ENCODE assay signal across 20 mouse cellular contexts in genomic region chr9:86638771-86639170, GRCm38 (mm10). TPM values are rescaled to one million over a fixed set of nuclear protein-coding genes. Genes with fewer than 3 reads are reported as not detected.
DNase-seq lines count a peak whose midpoint lies in the region; ATAC-seq and TF ChIP-seq lines count a peak whose summit lies in the region.
"Had no signal": no experiment of that assay in that cellular context is flagged by ENCODE, and none has a peak within 500 bp of the region (broad histone marks: within the 10 kb centered on the region; RNA-seq: fewer than 3 reads in every experiment).

No protein-coding gene starts in this region.

- no peaks in the 10 kb centered on the region for H3K9me3 ChIP-seq in intestine, postnatal 0 days (ENCODE audit: control insufficient read depth)
- H3K9me3 ChIP-seq in intestine, embryonic 16.5 days (ENCODE audit: control insufficient read depth, low read length) = no peaks in the 10 kb centered on the region
- H3K9me3 ChIP-seq in stomach, postnatal 0 days (ENCODE audit: control insufficient read depth, low read length) = no peaks in the 10 kb centered on the region
- H3K9me3 ChIP-seq: embryonic facial prominence, embryonic 10.5 days; limb, embryonic 10.5 days; liver, embryonic 13.5 days; midbrain, embryonic 13.5 days; neural tube, embryonic 15.5 days had no signal

- ATAC-seq in intestine, postnatal 0 days = no peak
- ATAC-seq in intestine, embryonic 16.5 days = no peak
- peak; percentile 56 for ATAC-seq in stomach, postnatal 0 days (ENCODE audit: low FRiP score, low TSS enrichment)
- ATAC-seq: forebrain, embryonic 16.5 days; midbrain, embryonic 13.5 days had no signal

- WGBS in intestine, postnatal 0 days = 56% methylated on average over 6 of the region's 6 CpGs
- WGBS in intestine, embryonic 16.5 days = 79% methylated on average over 6 of the region's 6 CpGs
- 32% methylated on average over 6 of the region's 6 CpGs for WGBS in lung, adult 2 months
- 49% methylated on average over 6 of the region's 6 CpGs for WGBS in stomach, postnatal 0 days

- no peaks in the 10 kb centered on the region for H3K36me3 ChIP-seq in intestine, postnatal 0 days (ENCODE audit: control insufficient read depth, insufficient read depth)
- H3K36me3 ChIP-seq in intestine, embryonic 16.5 days (ENCODE audit: control insufficient read depth, insufficient read depth, low read length) = no peaks in the 10 kb centered on the region
- no peaks in the 10 kb centered on the region for H3K36me3 ChIP-seq in stomach, postnatal 0 days (ENCODE audit: control insufficient read depth, insufficient read depth, low read length)
- H3K36me3 ChIP-seq: embryonic facial prominence, embryonic 10.5 days; limb, embryonic 10.5 days; liver, embryonic 13.5 days; midbrain, embryonic 13.5 days; neural tube, embryonic 15.5 days had no signal

- H3K27ac ChIP-seq in intestine, postnatal 0 days (ENCODE audit: low read depth, low read length) = no peak overlapping the region
- H3K27ac ChIP-seq in intestine, embryonic 16.5 days (ENCODE audit: low read length) = no peak overlapping the region
- no peak overlapping the region for H3K27ac ChIP-seq in stomach, postnatal 0 days (replicated peaks)
- H3K27ac ChIP-seq: embryonic facial prominence, embryonic 10.5 days; heart, adult 2 months; hindbrain, embryonic 14.5 days; kidney, postnatal 0 days; limb, embryonic 10.5 days; liver, embryonic 13.5 days; midbrain, embryonic 13.5 days; neural tube, embryonic 15.5 days had no signal

- TF ChIP-seq CTCF in intestine, postnatal 0 days (IDR thresholded peaks at IDR 0.05; ENCODE audit: low read depth) = 0 out of 2 replicates have a peak, but pooled peaks have one; percentile 9
- no peak for TF ChIP-seq CTCF in lung, adult 2 months (IDR thresholded peaks at IDR 0.05; ENCODE audit: insufficient read depth, low read length)
- TF ChIP-seq CTCF in stomach, postnatal 0 days (IDR thresholded peaks at IDR 0.05; ENCODE audit: low read depth) = no peak

- no peak overlapping the region for H3K4me2 ChIP-seq in intestine, postnatal 0 days (replicated peaks; ENCODE audit: low read depth)
- no peak overlapping the region for H3K4me2 ChIP-seq in intestine, embryonic 16.5 days (ENCODE audit: low read depth, low read length)
- H3K4me2 ChIP-seq in stomach, postnatal 0 days (replicated peaks; ENCODE audit: low read depth) = no peak overlapping the region
- H3K4me2 ChIP-seq: hindbrain, embryonic 14.5 days; liver, embryonic 13.5 days; midbrain, embryonic 13.5 days; neural tube, embryonic 15.5 days had no signal

- TF ChIP-seq EP300 in stomach, postnatal 0 days (optimal IDR thresholded peaks at IDR 0.05) = peak; percentile 34

- H3K9ac ChIP-seq in intestine, postnatal 0 days (ENCODE audit: low read depth, low read length) = no peak overlapping the region
- no peak overlapping the region for H3K9ac ChIP-seq in intestine, embryonic 16.5 days (ENCODE audit: low read depth, low read length)
- H3K9ac ChIP-seq in stomach, postnatal 0 days (ENCODE audit: low read length) = no peak overlapping the region
- H3K9ac ChIP-seq: hindbrain, embryonic 14.5 days; liver, embryonic 13.5 days; midbrain, embryonic 13.5 days; neural tube, embryonic 15.5 days had no signal

- DNase-seq in lung, adult 18-20 months = peak; percentile 12 to 70
- no peak for DNase-seq in lung, adult 2 months
- DNase-seq in kidney, postnatal 36 days = peak; percentile 17 to 52
- DNase-seq in stomach, postnatal 0 days (ENCODE audit: low spot score) = no peak
- DNase-seq in cerebellum, postnatal 36 days = no peak
- no peak for DNase-seq in thymus, adult 18-20 months
- DNase-seq: cerebellum, adult 11-12 months; heart, adult 2 months; heart, postnatal 10 days; liver, embryonic 13.5 days; thymus, postnatal 25 days had no signal

- H3K4me1 ChIP-seq in intestine, postnatal 0 days (replicated peaks; ENCODE audit: control insufficient read depth, insufficient read depth, low read length) = 0 out of 2 replicates have a peak, but pooled peaks cover 4% of the 10 kb centered on the region
- no peaks in the 10 kb centered on the region for H3K4me1 ChIP-seq in intestine, embryonic 16.5 days (ENCODE audit: control insufficient read depth, insufficient read depth, low read length)
- H3K4me1 ChIP-seq in lung, adult 2 months (ENCODE audit: control insufficient read depth, insufficient read depth, low read length) = no peaks in the 10 kb centered on the region; the same call in 1 of the 2 replicates
- H3K4me1 ChIP-seq in stomach, postnatal 0 days (replicated peaks; ENCODE audit: control insufficient read depth, insufficient read depth) = no peaks in the 10 kb centered on the region
- H3K4me1 ChIP-seq: embryonic facial prominence, embryonic 10.5 days; limb, embryonic 10.5 days; liver, embryonic 13.5 days; midbrain, embryonic 13.5 days had no signal

- no peaks in the 10 kb centered on the region for H3K27me3 ChIP-seq in intestine, postnatal 0 days (replicated peaks; ENCODE audit: control insufficient read depth, insufficient read depth, low read length)
- H3K27me3 ChIP-seq in intestine, embryonic 16.5 days (replicated peaks; ENCODE audit: control insufficient read depth, insufficient read depth, low read length) = no peaks in the 10 kb centered on the region
- no peaks in the 10 kb centered on the region for H3K27me3 ChIP-seq in stomach, postnatal 0 days (ENCODE audit: control insufficient read depth, insufficient read depth, low read length)
- H3K27me3 ChIP-seq: liver, embryonic 13.5 days; midbrain, embryonic 13.5 days; neural tube, embryonic 15.5 days had no signal

- TF ChIP-seq POLR2A in lung, adult 2 months (IDR thresholded peaks at IDR 0.05; ENCODE audit: borderline replicate concordance, extremely low read depth, low read depth, low read length) = no peak

- H3K4me3 ChIP-seq in intestine, postnatal 0 days (ENCODE audit: low read depth, low read length) = no peak overlapping the region
- H3K4me3 ChIP-seq in intestine, embryonic 16.5 days (ENCODE audit: low read length) = no peak overlapping the region
- no peak overlapping the region for H3K4me3 ChIP-seq in lung, adult 2 months (replicated peaks; ENCODE audit: extremely low read depth, low read depth, low read length)
- no peak overlapping the region for H3K4me3 ChIP-seq in stomach, postnatal 0 days (ENCODE audit: low read depth, low read length)
- H3K4me3 ChIP-seq: embryonic facial prominence, embryonic 10.5 days; heart, adult 2 months; limb, embryonic 10.5 days; liver, embryonic 13.5 days; midbrain, embryonic 13.5 days; neural tube, embryonic 15.5 days had no signal

RNA-seq across cellular contexts. Expression of gene Me1, which starts 57.0 kb away (rescaled TPM):
- 51.6 and 55.2 TPM in 2 replicates for polyA plus RNA-seq in intestine, postnatal 0 days (2015; fragmentation: Nextera tagmentation; extraction: Ambion mirVana)
- 23.5 and 23.9 TPM in 2 replicates for polyA plus RNA-seq in intestine, embryonic 16.5 days (2015; fragmentation: Nextera tagmentation; extraction: Ambion mirVana)
- 33.8 and 62.8 TPM in 2 replicates for polyA plus RNA-seq in lung, adult 2 months (2012; rRNA removed)
- polyA plus RNA-seq in stomach, postnatal 0 days (2015; fragmentation: Nextera tagmentation; extraction: Ambion mirVana) = 171 and 189 TPM in 2 replicates

Comparison
In these comparisons a context has a peak if more than half of its experiments do, and no peak if none do; other contexts are left out.
1. DNase-seq: peak in lung, adult 18-20 months (2 of 2) and kidney, postnatal 36 days (2 of 2); none in lung, adult 2 months (single experiment), stomach, postnatal 0 days (single experiment), cerebellum, postnatal 36 days (0 of 2) and thymus, adult 18-20 months (0 of 2).